Mouse (Mus musculus): ENCODE data around the gene Sema5b.
A peak's percentile ranks its signal among the peaks of the same experiment; 100 is the strongest.

Sema5b gene

DNA sequence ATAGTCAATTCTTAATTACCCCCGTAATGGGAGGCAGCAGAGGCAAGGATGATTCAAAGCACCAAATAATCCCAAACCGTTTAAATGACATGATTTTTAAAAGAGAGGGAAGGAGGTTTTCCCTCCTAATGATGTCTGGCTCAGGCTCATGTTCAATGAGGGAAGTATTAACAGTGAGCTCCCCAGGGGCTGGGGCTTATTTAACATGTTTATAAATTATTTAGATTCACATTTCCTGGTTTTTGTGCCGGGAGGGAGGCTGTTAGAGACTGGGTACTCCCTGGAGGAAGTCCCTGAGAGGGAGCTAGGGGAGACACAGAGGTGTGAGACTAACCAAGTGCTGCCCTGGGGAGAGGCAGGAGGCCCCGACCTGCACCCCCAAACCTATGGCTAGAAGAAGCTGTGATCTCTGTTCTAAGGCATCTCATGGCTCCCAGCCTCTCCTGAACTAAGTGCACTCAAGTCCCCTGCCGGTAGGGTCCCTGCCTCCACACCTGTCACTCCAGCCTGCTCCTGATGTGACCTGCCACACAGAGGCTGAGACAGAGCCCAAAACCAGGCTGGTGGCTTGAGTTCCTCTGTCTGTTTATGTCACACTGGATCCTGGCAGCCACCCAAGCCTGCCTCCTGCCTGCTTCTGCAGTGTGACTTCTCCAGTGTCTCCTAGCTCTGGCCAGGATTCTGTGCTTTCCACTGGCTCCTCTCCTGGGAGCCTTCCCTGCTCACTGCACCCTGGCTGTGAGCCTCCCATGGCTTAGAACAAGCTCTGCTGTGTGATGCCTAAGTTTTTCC is 51.5 kb downstream of the Sema5b start:
- no peak for DNase-seq (ENCODE audit: low spot score in 2 of 2)

GRCm38 (mm10) chr16:35593474-35593873 is 52.5 kb downstream of the Sema5b start:
- DNase-seq (ENCODE audit: low spot score in 2 of 2) = no peak

DNA sequence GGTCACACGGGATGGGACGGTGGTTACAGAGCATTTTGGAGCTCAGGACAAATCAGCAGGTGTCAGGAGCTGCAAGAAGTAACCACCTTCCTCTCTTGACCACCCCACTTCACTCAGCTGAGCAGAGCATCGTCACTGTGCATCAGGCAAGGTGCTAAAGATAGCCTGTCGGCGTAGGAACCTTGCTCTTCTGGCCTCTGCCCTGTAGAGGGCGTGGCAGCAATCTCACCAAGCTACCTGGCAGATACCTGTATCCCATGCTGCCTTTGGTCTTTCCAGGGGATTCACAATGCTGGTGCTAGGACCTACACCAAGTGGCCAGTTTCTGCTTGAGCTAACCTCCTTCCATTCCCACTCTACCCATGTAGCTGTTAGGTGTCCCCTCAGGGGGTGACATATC is 55.3 kb downstream of the Sema5b start:
- no peak for DNase-seq (ENCODE audit: low spot score in 2 of 2)

DNA sequence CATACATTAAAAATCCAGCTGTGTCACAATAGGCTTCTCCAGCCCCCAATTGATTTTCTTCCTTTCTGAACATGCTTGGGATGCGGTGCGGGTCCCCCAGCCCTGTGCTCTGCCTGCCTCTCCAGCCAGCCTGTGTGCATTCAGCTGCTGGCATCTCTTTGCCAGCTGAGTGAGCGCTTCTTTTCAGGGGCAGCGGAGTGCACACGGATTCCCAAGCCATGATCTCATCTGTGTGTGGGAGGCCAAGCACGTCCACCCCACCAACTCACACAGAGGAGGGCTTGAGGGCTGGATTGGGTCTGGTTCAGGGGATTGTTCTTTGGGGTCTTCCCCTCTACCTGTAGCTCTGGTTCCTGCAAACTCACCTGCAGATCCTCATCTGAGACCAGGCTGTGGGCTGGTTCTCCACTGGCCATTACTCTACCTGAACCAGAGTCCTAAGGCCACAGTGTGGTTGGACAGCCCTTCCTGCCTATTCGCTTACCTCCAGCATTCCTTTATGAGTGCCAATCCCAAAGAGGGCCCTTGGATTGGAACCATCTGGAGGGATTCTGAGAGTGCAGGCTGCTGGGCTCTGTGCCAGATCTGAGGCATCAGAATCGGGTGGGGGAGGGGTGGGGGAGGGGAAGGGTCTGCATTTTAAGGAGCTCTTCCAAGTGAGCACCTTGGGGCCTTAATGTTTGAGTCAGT is 55.9 kb downstream of the Sema5b start:
- DNase-seq (ENCODE audit: low spot score in 2 of 2) = no peak

DNA sequence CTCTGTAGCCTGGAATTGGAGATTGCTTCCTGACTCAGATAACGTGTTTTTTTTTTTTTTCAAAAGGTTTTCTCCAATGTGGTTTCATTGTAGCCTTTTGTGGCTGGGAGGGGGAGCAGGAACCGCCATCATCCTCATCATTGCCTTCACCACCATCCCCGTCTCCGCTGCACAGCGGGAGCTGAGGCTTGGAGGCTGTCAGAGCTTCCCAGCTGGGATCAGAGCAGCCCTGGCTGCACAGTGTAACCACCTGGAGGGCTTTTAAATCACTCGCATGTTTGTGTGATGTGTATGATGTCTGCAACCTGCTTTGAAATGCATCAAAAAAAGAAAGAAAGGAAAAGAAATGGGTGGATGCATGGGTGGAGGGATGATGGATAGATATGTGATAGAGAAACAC is 57.0 kb downstream of the Sema5b start:
- no peak for DNase-seq (ENCODE audit: low spot score in 2 of 2)

DNA sequence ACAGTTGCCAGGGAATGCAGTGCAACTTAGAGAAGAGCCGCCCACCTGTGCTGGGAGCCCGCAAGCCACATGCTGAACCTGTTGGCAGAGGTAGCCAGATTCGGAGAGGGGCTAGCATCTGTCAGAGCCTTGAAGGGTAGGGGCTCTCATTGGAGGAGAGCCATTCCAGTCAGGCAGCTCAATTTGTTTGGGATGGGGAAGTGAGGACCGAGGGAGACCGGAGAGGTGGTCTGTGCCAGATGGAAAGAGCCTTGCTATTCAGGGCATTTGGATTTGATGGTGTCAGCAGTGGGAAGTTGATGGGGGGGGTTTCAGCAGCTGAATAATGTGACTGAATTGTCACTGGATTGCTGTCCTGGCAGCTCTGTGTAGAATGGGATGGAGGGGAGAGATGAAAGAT is 57.9 kb downstream of the Sema5b start:
- DNase-seq (ENCODE audit: low spot score in 2 of 2) = no peak

DNA sequence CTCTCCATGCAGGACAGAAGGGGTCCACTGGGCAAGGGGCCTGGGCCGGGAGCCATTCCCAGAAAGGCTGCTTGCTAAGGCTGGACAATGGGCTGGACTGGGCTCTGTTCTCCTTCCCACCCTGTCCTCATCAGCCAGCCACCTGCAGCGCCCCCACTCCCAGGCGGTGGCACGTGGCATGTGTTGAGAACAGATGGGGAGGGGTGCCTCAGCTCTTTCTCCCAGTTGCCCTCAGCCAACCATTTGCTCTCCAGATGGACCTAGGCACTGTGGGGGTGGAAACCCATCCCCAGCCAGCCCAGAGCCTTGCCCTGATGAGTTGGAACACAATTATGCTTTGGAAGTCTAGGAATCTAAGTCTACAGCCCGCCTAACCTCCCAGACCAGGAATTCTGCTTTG is 59.3 kb downstream of the Sema5b start:
- no peak for DNase-seq (ENCODE audit: low spot score in 2 of 2)

DNA sequence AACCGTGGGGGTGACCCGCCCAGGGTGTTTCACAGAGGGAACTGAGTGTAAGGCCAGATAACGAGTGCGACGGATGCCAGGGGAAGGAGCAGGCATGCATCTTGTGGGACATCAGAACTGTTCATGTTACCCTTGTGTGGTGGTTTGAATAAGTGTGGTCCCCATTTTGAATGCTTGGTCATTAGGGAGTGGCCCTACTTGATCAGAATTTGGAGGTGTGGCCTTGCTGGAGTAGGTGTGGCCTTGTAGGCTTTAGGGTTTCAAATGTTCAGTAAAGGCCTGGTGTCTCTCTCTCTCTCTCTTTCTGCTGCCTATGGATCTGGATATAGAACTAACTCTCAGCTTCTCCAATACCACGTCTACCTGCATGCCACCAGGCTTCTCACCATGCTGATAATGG is 60.5 kb downstream of the Sema5b start:
- DNase-seq (ENCODE audit: low spot score in 2 of 2) = no peak

GRCm38 (mm10) chr16:35602529-35602928 is 61.6 kb downstream of the Sema5b start:
- DNase-seq (ENCODE audit: low spot score in 2 of 2) = peak; percentile 68 to 76

DNA sequence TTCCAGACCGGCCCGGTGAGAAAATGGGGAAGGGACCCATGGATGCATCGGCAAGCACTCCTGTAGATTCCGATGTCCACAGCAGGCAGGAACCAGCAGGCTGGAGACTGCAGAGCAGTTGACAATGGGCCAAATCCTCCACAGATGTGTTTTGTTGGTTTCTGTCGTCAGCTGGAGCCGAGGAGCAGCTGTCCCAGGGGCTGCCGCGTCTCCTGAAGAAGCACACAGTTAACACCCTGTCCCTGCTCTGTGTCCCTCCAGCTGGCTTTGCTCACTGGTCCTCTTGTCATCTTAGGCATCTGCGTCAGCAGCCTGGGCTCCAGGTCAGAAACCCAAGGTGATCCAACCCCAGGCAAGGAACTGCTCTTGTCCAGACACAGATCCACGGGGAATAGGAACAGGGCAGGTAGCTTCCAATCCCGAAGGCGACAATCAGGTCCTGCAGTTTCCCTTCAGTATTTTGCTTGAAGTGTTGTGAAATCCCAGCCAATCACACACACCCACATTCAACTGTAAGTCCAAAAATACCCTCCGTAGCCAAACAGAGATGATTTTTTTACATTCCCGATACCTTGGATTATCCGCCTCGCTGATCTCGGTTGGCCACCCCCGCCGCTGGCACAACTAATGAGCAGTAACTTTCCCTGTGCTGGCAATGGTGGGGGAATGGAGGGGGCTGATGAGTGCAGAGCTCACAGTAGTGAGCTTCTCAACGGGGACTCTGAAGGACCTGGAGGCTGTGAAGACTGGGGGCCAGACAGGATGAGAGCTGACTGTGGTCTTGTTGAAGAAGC is 63.0 kb downstream of the Sema5b start:
- DNase-seq (ENCODE audit: low spot score in 2 of 2) = peak; percentile 57 to 61

- no peak for DNase-seq (ENCODE audit: low spot score in 2 of 2)
Observed at GRCm38 (mm10) chr16:35607250-35607649, 66.3 kb downstream of the Sema5b start.

DNA sequence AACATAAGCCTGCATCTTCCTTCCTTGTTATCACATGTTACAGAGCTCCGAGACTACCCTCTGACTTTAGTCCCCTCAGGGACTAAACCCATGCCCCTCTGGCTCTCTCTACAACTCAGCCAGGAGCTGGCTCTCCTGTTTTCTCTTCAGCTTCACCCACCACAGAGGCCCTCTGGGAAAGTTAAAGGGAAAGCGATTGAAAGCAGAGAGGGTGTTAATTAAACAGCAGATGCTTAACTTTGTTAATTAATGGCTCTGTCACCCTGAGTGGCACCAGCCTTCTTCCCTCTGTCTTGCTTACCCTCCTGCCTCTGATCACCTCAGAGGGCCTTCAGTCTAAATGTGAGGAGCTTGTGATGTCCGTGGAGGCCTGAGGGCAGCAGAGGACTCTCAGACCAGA is 67.3 kb downstream of the Sema5b start:
- no peak for DNase-seq (ENCODE audit: low spot score in 2 of 2)

- DNase-seq (ENCODE audit: low spot score in 2 of 2) = peak in 1 of 2 experiments; percentile 25
Observed at GRCm38 (mm10) chr16:35609561-35609960, 68.6 kb downstream of the Sema5b start.

GRCm38 (mm10) chr16:35613851-35614804 is 73.2 kb downstream of the Sema5b start:
- peak; percentile 16 to 22 for DNase-seq (ENCODE audit: low spot score in 2 of 2)

GRCm38 (mm10) chr16:35617732-35618131 is 76.8 kb downstream of the Sema5b start:
- no peak for DNase-seq (ENCODE audit: low spot score in 2 of 2)

- DNase-seq (ENCODE audit: low spot score in 2 of 2) = no peak
Observed at GRCm38 (mm10) chr16:35623026-35623425, 82.1 kb downstream of the Sema5b start.

- DNase-seq (ENCODE audit: low spot score in 2 of 2) = no peak
Observed at GRCm38 (mm10) chr16:35623986-35624385, 83.0 kb downstream of the Sema5b start.

- DNase-seq (ENCODE audit: low spot score in 2 of 2) = no peak
Observed at GRCm38 (mm10) chr16:35624877-35625276, 83.9 kb downstream of the Sema5b start.

- DNase-seq (ENCODE audit: low spot score in 2 of 2) = no peak
Observed at GRCm38 (mm10) chr16:35625286-35626020, 84.5 kb downstream of the Sema5b start.

DNA sequence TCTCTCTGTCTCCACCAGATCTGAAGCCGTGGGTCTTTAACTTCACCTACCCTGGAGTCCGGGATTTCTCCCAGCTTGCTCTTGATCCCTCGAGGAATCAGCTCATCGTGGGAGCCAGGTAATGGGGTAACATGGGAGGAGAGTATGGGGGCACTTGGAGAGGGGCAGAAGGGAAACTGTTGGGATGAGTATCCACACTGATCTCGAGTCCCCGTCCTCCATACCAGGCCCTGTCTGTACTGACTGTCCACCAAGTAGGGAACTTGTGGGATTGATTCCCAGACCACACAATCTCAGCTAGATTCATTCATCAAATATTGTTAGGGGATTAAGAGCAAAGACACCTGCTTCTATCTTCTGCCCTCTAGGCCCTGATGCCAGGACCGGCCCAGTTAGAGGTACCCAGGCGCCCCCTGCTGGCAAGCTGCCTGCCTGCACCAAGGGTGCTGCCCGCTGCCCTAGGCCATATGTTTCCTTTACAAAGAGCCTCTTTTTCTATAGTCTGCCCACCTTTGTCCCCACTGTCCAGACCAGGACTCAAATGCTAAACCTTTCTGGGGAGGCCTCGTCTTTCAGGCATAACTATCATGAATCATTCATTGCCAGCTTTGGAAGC is 87.2 kb downstream of the Sema5b start:
- peak; percentile 39 to 59 for DNase-seq (ENCODE audit: low spot score in 2 of 2)

Data from right cerebral cortex, postnatal 36 days (tissue).